Mouse (Mus musculus) spleen, embryonic (tissue): ENCODE results near the gene Wee1.
"Not testable (repeated sequence)": the region's sequence is repeated elsewhere in the genome, so short reads cannot be mapped to it uniquely, and the experiment has no call there.

Experiments used
- CTCF ChIA-PET: fragments of 350-600 bp; sonication (Branson Sonifier 250); formaldehyde crosslinking; loops from one replicate; lab custom pipeline; 2022; lab: Charles Lee

Wee1 gene

DNA sequence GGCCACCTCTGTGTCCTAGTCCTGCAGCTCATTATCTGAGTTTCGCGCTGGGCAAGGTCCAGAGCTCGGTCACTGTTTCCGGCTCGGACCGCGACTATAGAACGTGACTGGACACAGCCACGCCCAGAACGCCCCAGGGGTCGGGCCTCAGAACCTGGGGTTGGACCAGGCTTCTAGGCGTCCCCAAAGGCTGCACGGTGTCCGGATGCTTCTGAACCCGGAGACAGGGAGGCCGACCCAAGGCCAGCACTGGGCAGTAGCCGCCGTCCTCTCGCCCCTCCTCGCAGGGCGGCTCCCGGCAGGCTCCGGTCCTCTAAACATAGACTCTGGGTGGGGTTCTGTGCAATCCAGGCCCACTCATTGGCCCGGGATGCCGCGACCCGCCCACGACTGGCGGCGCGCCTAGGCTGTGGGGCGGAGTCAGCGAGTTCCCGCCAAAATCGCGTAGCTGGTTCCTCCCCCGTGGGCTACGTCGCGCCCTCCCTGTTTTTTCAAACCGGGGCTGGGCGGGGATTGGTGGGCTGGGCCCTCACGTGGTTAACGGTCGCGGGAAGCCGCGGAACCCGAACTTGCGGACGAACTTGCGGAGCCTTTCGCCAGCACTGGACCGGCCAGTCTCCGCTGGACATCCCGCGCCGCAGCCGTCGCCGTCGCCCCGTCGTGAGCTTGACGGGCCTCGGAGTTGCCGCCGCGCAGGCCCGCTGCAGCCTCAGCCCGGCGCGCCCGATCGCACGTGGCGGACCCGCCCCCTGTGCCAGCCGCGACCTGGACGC lies at the start of gene Wee1:
TSS of gene Wee1 (plus strand) at position 531 of the 773 bp plus-strand sequence.
- CTCF ChIA-PET: no interaction called here

DNA sequence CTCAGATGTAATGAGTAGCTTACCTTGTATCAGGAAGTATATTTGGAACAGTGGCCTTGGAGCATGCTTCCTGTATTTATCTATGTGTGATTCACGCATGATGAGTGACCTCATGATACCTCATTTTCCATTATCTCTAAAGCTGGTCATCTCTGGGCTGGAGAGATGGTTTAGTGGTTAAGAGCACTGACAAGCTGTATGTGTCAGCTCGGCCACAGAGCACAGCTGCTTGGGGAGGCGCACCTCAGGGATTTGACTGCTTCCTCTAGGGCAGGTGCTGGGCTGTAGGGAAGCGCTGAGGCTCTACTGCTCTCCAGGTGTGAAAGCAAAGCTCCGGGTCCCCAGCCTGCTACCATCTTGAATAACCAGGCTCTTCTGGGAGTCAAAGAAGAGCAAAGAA lies 43.7 kb upstream of the Wee1 start:
- CTCF ChIA-PET: no interaction called here

DNA sequence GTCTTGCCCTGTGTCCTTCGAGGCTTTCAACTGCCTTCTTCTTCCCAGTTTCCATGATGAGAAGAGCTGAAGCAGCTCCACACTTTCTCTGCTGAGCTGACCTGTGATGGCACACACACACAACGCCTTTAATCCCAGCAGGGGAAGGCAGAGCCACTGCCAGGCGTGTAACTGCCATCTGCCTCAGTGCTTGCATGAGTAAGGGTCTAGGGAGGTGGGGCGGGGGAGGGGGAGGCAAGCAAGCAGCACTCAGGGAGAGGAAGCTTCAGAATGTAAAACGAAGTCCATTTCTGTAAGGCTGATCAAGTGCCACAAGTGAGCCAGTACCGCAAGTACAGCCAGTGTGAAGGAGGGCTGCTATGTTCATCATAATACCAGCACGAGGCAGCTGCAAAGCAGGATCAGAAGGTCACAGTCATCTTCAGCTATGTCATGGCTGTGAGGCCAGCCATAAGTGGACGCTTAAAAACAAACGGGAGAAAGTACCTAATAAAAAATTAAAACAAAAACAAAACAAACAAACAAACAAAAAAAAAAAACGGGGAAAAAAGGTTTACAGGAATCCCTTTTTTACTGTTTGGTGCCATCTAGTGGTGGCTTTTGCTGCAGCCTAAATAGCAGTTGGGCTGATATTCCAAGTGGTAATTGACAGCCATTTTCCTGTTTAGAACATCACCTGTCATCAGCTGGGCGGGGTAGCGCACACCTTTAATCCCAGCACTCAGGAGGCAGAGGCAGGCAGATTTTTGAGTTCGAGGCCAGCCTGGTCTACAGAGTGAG lies 38.3 kb upstream of the Wee1 start:
- CTCF ChIA-PET: interaction anchor here (0.7 to 0.8 kb wide), 7 partner anchors 10 to 339 kb away, joined by 3 to 6 read pairs (median 4); no protein-coding TSS in a partner anchor

DNA sequence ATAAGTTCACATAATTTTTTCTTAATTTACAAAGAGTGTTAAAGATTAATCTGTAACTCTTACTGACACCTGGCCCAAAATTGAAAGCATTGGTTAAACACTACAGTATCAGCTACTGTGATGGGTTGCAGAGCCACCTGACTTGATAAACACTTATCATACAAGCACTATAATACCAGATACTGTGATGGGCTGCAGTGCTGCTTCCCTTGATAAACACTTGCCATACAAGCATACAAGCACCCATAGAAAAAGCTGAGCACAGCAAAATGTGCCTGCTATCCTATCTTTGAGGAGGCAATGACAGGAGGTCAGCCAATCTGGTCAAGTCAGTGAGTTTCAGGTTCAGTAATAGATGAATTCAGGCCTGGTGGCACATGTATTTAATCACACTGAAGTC lies 36.6 kb upstream of the Wee1 start:
- CTCF ChIA-PET: no interaction called here

DNA sequence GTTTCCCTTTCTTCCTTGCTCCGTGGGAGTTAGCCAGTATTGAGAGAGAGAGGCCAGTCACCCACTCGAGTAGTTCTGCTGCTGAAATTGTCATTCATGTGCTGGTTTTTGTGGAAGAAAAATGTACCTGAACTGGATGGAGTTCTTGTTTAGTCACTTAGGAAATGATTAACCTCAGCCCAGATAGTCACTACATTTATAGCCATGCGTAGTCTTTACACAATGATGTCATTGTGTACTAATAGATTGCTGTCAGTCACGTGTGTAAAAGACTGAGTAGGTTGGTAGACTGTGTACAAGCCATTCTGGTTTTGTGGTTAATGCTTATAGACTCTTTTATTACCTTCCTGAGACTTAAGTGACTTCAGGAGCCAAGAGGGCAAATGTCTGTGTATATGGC lies 33.9 kb upstream of the Wee1 start:
- CTCF ChIA-PET: no interaction called here

DNA sequence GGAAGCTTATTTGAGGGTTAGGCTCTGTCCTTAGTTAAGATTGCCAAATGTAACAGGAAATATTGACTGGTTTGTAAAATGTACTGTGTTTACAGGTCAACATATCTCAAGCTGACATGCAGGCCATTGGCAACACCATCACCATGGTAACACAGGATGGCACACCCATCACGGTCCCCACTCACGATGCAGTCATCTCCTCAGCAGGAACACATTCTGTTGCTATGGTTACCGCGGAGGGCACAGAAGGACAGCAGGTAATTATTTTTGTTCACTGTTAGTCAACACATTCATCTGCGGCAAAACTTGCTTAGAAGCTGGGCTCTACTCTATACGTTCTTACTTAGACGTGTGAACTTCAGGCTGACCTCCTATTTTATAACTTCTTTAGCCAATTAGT lies 30.2 kb upstream of the Wee1 start:
- CTCF ChIA-PET: no interaction called here

DNA sequence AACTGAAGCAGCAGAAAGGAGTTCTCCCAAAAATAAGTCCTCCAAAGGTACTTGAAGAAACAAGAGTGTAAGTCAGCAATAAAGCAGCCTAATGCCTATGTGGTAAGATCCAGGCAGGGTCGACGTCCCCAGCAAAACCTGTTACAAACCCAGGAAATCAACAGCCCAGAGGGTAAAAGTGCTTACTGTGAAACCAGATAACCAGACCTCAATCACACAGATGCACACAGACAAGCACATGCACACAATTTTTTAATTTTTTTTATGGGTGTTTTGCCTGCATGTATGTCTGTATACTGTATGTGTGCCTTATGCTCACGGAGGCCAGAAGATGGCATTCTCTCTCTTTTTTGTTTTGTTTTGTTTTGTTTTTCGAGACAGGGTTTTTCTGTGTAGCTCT lies 25.5 kb upstream of the Wee1 start:
- CTCF ChIA-PET: no interaction called here

DNA sequence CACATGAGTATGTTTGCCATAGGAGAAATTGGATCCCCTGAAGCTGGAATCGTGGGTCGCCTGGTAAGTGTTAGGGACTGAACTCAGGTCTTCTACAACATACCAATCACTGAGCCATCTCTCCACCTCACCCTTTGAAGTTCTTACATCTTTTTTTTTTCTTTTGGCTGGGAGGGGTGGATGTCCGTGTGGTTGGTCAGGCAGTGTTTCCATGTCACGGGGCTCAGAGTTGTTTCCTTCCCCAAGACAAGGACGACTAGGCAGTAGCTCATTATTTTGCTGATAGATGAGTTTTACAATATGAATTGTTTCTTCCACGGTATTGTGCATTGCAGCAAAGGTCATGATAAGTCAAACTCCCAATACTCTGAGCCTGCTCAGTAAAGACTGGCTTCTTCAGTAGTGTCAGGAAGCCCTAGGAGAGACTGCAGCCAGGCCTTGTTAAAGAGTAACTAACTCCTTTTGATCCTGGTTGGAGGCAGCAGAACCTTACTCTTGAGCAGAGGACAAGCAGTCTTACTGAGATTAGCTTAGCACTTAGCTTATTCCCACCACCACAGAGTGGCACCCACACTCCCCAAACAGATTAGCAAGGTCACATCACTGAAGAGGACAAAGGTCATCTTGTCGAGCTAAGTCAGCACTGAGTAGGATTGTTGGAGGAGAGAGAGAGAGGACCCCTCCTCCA lies 24.6 kb upstream of the Wee1 start:
- CTCF ChIA-PET: no interaction called here

DNA sequence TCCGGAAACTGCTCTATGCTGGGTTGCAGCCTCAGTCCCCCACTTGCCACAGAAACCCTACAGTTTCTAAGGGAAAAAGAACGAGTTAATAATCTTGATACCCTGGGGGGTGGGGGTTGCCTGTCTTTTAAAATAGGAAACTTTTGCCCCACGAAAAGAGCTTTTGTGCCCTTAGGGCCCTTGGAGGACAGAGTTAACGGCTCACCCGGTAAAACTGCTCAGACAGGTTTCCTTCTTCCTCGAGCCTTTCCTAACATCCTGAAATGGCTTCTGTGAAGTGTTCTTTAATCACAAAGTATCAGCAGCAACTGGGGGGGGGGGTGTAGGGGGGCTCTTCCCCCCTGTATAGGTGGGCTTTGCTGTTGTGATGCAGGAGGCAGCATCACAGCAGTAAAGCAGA lies 21.0 kb upstream of the Wee1 start:
- CTCF ChIA-PET: no interaction called here

DNA sequence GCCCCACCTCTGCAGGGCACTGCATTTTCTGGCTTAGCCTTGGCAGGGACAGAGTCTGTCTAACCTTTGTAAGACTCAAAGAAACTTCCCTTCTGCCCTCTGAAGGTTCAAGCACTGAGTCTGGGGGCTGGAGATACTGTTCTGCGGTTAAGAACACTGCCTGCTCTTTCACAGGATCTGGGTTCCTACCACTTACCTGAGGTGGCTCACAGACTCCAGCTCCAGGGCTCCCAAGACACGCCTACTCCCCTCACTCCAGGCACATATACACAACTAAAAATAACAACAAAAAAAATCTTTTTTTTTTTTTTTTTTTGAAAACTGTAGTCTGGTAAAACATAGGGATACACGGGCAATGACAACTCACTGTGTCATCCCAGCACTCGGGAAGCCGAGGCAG lies 20.6 kb upstream of the Wee1 start:
- CTCF ChIA-PET: interaction anchor here (0.7 kb wide), 1 partner anchor 19 kb away, joined by 4 read pairs; no protein-coding TSS in a partner anchor

DNA sequence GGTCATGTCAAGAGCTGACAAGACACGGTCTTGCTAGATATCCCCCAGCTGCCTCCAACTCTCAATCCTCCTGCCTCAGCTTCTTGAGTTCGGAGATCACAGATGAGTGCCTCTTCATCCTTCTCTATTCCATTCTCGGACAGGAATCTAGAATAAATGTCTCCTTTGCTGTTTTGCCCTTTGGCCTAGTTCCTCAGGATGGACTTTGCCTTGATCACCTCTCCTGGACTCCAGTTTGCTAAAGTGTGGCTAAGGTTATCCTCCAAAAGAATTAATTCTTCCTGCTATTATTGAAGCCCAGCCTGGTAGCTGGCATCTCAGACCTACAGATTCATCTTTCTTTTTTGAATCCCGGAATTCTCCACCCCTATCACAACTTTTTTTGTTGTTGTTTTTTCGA lies 16.8 kb upstream of the Wee1 start:
- CTCF ChIA-PET: no interaction called here

DNA sequence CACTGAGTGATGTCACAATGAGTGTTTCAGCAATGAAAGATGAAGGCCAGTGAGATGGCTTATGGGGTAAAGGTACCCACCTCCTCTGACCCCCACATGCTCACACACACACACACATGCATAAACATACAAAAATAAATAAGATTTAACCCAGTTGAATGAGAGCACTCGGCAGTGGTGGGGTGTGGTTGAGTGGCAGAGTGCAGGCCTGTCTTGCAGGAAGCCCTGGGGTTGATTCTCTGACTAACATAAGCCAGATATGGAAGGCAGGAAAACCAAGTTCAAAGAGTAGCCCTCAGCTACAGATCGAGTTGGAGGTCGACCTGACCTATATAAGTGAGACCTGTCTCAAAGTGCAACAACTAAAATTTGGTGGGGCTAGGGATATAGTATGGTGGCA lies 15.2 kb upstream of the Wee1 start:
- CTCF ChIA-PET: no interaction called here

DNA sequence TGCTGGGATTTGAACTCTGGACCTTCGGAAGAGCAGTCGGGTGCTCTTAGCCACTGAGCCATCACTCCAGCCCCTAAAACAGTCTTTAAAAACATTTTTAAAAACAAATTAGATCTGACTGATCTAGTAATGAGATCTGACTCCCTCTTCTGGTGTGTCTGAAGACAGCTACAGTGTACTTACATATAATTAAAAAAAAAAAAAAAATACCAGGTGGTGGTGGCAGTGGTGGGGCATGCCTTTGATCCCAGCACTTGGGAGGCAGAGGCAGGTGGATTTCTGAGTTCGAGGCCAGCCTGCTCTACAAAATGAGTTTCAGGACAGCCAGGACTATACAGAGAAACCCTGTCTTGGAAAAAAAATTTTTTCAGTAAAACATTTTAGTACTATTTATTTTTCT lies 13.3 kb upstream of the Wee1 start:
- CTCF ChIA-PET: not testable (repeated sequence)

DNA sequence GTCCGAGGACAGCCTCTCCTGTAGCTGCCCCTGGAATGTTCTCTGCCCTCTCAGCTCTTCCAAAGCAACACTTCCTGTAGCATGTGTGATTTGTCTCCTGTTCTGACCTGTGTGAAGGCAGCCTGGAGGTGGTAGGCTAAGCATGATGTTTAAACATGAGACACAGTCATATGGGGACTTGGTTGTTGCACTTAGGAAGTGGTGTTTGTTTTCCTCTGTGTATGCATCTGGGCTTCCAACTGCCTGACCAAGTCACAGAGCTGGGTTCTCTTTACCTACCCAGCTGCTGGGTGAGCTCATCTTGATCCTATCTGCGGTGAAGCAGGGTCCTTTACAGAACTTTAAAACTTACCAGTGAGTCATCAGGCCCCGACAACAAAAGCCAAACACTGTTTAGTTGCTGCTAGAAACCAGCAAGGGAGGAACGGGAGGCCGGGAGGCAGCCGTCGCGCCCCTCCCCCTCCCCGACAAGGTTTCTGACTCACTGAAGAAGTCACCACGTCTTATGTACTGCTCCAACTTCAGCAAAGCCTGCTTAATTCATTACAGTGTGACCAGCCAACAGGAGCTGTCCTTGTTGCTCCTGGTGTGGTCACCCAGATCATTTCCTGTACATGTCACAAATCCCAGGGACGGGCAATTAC lies 12.8 kb upstream of the Wee1 start:
- CTCF ChIA-PET: no interaction called here

DNA sequence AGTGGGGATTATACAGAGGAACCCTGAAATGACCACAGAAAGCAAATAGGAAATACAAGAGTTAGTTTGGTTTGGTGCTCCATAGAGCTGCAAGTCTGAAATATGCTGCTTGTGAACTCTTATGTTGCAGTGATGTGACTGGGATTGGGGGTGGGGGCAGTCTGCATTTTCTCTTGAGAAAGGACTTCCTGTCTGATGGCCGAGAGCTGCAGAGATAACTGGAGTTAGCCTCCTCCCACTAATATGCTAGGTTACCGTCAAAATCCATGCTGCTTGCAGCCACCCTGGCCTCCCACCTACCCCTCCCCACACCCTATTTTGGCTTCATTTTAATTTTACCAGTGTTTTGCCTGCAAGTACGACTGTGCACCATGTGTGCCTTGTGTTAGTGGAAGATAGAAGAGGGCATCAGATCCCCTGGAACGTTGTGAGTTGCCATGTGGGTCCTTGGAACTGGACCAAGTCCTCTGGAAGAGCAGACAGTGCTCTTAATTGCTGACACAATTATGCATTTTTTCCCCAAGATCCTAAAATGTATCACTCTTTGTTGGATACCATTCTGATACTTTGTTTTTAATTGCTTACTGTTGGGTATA lies 11.7 kb upstream of the Wee1 start:
- CTCF ChIA-PET: no interaction called here

DNA sequence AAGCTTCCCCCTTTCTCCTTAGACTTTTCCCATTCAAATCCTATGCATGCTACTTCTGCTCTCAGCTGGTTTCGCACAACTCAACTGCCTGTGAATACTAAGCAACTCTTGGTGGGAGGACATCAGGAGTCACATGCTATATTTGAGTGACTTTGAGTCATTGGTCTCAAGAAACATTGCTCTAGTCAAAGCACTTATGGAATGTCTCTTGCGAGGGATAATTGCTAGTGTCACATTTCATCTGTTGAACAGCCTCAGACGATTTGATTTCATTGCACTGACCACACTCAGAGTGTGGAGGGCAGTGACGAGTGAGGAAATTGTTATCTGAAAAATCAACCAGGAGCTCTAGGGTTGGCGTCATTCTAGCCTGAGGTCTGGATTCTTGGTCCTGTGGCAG lies 7.1 kb upstream of the Wee1 start:
- CTCF ChIA-PET: interaction anchor here (0.6 kb wide), 2 partner anchors 9 to 43 kb away, joined by 3 to 5 read pairs; no protein-coding TSS in a partner anchor

DNA sequence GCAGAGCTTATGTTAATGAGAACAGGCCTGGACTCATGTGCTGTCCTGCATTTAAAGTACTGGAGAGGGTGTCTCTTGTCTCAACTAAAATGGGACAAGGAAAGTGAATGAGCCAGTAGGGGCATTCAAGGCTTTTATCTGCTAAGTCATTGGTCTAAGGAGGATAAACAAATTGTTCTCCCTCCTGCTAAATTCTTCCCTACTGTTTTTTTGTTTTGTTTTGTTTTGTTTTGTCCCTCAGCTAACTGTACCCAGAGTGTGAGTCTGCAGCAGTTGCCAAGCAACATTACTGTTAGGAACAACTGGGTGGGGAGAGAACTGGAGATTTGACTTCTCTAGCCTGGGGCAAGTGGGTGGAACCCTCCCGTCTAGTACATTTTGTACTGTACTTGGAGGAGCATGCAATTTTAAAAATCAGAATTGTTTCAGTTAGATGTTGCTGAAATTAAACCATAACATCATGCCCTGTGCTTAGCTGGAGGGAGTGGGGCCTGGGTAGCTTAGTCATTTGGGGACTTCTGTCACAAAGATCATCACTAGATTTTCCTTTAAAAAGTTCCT lies 5.0 kb upstream of the Wee1 start:
- CTCF ChIA-PET: interaction anchor here (0.6 kb wide), 1 partner anchor 126 kb away, joined by 4 read pairs; no protein-coding TSS in a partner anchor

DNA sequence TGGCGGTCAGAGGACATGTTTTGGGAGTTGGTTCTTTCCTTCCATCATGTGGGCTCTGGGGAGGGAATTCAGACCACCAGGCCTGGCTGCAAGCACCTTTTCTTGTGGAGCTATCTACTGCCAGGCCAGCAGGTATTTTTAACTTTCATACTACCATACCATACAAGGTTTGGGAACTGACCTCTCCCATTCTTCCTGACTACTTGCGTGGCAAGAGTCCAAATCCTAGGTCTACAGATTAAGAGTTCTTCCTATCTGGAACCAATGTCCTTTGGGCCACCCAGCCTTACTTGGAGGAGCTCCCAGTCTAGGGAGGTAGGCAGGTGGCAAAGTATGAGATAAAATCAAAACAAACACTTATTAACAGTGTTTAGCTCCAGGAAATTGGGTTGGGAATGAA lies 3.4 kb upstream of the Wee1 start:
- CTCF ChIA-PET: interaction anchor here (0.5 to 0.7 kb wide), 2 partner anchors 118 to 657 kb away, joined by 3 read pairs; no protein-coding TSS in a partner anchor

DNA sequence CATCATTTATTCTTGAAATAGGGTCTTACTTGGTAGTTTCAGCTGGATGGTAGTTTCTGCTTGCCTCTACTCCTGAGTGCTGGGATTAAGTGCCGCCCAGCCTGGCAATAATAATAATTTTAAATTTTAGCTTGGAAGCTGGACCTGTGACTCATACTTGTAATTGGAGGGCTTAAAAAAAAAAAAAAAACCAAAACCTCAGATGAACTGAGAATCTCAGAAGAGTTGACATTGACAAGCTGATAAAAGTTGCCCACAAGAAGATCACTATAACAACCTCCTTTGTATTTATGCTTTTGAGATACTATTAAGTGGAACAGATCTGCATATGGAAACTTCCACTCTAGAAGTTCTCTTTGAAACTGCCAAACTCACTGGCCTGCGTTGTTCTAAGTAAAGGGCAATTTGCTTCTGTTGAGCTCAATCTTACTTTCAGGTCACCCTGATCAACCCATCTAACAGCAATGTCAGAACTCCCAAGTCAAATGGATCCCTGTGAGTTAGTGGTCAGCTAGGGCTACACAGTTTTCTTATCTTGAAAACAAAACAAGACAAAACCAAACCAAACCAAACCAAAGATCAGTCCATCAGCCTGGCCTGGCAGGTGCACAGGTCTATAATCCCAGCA lies 1.6 kb upstream of the Wee1 start:
- CTCF ChIA-PET: interaction anchor here (0.6 to 1.0 kb wide), 3 partner anchors 19 to 59 kb away, joined by 3 to 7 read pairs (median 4); partner anchors contain the start of gene Zfp143

DNA sequence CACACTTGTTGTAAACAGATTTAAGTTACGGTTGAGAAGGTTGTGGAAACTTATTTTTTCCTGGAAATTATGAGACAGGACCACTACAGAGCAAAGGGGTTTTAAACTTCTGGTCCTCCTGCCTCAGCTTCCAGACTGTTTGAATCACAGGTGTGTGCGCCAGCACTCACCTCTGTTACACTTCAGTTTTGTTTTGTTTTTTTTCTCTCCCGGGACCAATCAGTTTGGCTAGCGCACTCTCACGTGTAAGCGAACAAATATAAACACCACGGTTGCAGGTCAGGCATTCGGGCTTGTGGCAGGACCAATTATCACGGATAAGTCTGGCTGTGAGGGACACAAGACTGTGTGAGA lies 707 bp upstream of the Wee1 start:
- CTCF ChIA-PET: interaction anchor here (0.7 kb wide), 1 partner anchor 56 kb away, joined by 7 read pairs; no protein-coding TSS in a partner anchor
